Mouse (Mus musculus) heart, adult 8-10 months (tissue): ENCODE measurements around the gene Tinagl1. TPM values are rescaled to one million over a fixed set of nuclear protein-coding genes. Genes with fewer than 3 reads are reported as not detected.

Source experiments
- DNase-seq: peaks from one replicate; pipeline ENCODE4 v3.0.0; 2022; ENCODE audit warnings: low spot score
- total RNA-seq, 4 experiments: library from RNA; stranded (reverse); gene quantifications; 2 replicates each; pipeline ENCODE4 v1.2.4; 2022

The Tinagl1 gene
- total RNA-seq, 4 experiments from 2014 or later: 44.8 to 57.2 (median 49.5) TPM

- DNase-seq: no peak
These were observed 2.6 kb upstream of the Tinagl1 start for GRCm38 (mm10) chr4:130177536-130177935.

- DNase-seq: peak; percentile 69
These were observed 2.2 kb upstream of the Tinagl1 start for GRCm38 (mm10) chr4:130177087-130177486.

- DNase-seq: no peak
These were observed 1.3 kb upstream of the Tinagl1 start for GRCm38 (mm10) chr4:130176156-130176720.

GRCm38 (mm10) chr4:130174335-130175031, 439 bp downstream of the Tinagl1 start:
- DNase-seq: peak; percentile 70

GRCm38 (mm10) chr4:130173911-130174311, 1.0 kb downstream of the Tinagl1 start:
- no peak for DNase-seq

GRCm38 (mm10) chr4:130173060-130173822, 1.7 kb downstream of the Tinagl1 start:
- peak; percentile 33 for DNase-seq

GRCm38 (mm10) chr4:130171951-130172765, 2.8 kb downstream of the Tinagl1 start:
- DNase-seq: peak; percentile 85

- DNase-seq: no peak
These were observed 4.6 kb downstream of the Tinagl1 start for GRCm38 (mm10) chr4:130170362-130170761.

- no peak for DNase-seq
These were observed 5.4 kb downstream of the Tinagl1 start for GRCm38 (mm10) chr4:130169411-130169971.

GRCm38 (mm10) chr4:130168280-130169183, 6.4 kb downstream of the Tinagl1 start:
- DNase-seq: peak; percentile 95

GRCm38 (mm10) chr4:130167814-130168213, 7.1 kb downstream of the Tinagl1 start:
- no peak for DNase-seq

GRCm38 (mm10) chr4:130167321-130167720, 7.6 kb downstream of the Tinagl1 start:
- no peak for DNase-seq

GRCm38 (mm10) chr4:130166592-130166991, 8.3 kb downstream of the Tinagl1 start:
- peak; percentile 41 for DNase-seq

- no peak for DNase-seq
These were observed 8.9 kb downstream of the Tinagl1 start for GRCm38 (mm10) chr4:130166061-130166460.

- no peak for DNase-seq
These were observed 10.8 kb downstream of the Tinagl1 start for GRCm38 (mm10) chr4:130164121-130164520.

GRCm38 (mm10) chr4:130163391-130163861, 11.5 kb downstream of the Tinagl1 start:
- peak; percentile 73 for DNase-seq

- no peak for DNase-seq
These were observed 13.6 kb downstream of the Tinagl1 start for GRCm38 (mm10) chr4:130161349-130161748.

- no peak for DNase-seq
These were observed 18.0 kb downstream of the Tinagl1 start for GRCm38 (mm10) chr4:130156812-130157371.

- DNase-seq: no peak
These were observed 20.7 kb downstream of the Tinagl1 start for GRCm38 (mm10) chr4:130154250-130154649.

GRCm38 (mm10) chr4:130148405-130148804, 26.5 kb downstream of the Tinagl1 start:
- DNase-seq: no peak
